Mouse (Mus musculus) midbrain, embryonic 14.5 days (tissue): ENCODE measurements at regions not wholly inside any gene's neighbourhood (a gene's known extent, or its start where the extent isn't known, plus 50 kb on each side); places are given as distances from the start of the nearest gene placed in this dataset.

Source experiments
- ATAC-seq: fragments of 200-750 bp; cut with Nextera tagmentation; 2 replicates; pipeline ENCODE4 v1.8.0; 2017; ENCODE audit warnings: moderate number of reproducible peaks, moderate library complexity; ENCODE audit not compliant: low FRiP score, low TSS enrichment
- DNase-seq: peaks from one replicate; pipeline ENCODE4 v3.0.0-alpha.2; 2015
- H3K27ac ChIP-seq: fragments of 300-500 bp; sonication (generic); replicated peaks from 2 replicates; pipeline ENCODE4 v1.5.1; 2014; ENCODE audit warnings: mild to moderate bottlenecking, low read depth, low read length, moderate library complexity
- H3K27me3 ChIP-seq: fragments of 300-500 bp; sonication (generic); 2 replicates; pipeline ENCODE4 v1.6.1; 2014; ENCODE audit warnings: low read length, control low read depth, mixed read lengths; ENCODE audit not compliant: control insufficient read depth, insufficient read depth
- H3K36me3 ChIP-seq: fragments of 300-500 bp; sonication (generic); 2 replicates; pipeline ENCODE4 v1.6.1; 2014; ENCODE audit warnings: low read length, control low read depth; ENCODE audit not compliant: control insufficient read depth, insufficient read depth
- H3K4me1 ChIP-seq: fragments of 300-500 bp; sonication (generic); 2 replicates; pipeline ENCODE4 v1.6.1; 2014; ENCODE audit warnings: mild to moderate bottlenecking, antibody characterized with exemption, low read length, control low read depth; ENCODE audit not compliant: control insufficient read depth, insufficient read depth
- H3K4me2 ChIP-seq: fragments of 300-500 bp; sonication (generic); 2 replicates; pipeline ENCODE4 v1.6.1; 2014; ENCODE audit warnings: mild to moderate bottlenecking, low read length, moderate library complexity
- H3K4me3 ChIP-seq: fragments of 300-500 bp; sonication (generic); replicated peaks from 2 replicates; pipeline ENCODE4 v1.5.1; 2014; ENCODE audit warnings: low read depth, low read length
- H3K9ac ChIP-seq: fragments of 300-500 bp; sonication (generic); replicated peaks from 2 replicates; pipeline ENCODE4 v1.6.1; 2014; ENCODE audit warnings: mild to moderate bottlenecking, low read length, moderate library complexity
- H3K9me3 ChIP-seq: fragments of 300-500 bp; sonication (generic); 2 replicates; pipeline ENCODE4 v1.6.1; 2016; ENCODE audit warnings: low read length, control low read depth, mixed read lengths; ENCODE audit not compliant: control insufficient read depth
- WGBS: fragments of 180-500 bp; shearing (Covaris S2); extraction: QIAGEN DNeasy Blood & Tissue Kit; methylation state at CpG from one replicate; pipeline ENCODE4 v1.1.7; 2014; 5-methylcytosine and 5-hydroxymethylcytosine counted together

- no peaks in the 10 kb centered on the region for H3K9me3 ChIP-seq
- no peak overlapping the region for H3K4me3 ChIP-seq
- no peak overlapping the region for H3K9ac ChIP-seq
- H3K27ac ChIP-seq = no peak overlapping the region
- 80% methylated on average over 3 of the region's 3 CpGs for WGBS
- no peak for ATAC-seq
- no peak for DNase-seq
- H3K36me3 ChIP-seq = no peaks in the 10 kb centered on the region
- no peaks in the 10 kb centered on the region for H3K4me1 ChIP-seq
- H3K4me2 ChIP-seq = no peak overlapping the region
- H3K27me3 ChIP-seq = no peaks in the 10 kb centered on the region
Observed at GRCm38 (mm10) chr17:73055197-73055596, 52.6 kb upstream of the Lclat1 start.

GRCm38 (mm10) chr17:73055611-73056010 lies 52.2 kb upstream of the Lclat1 start:
- no peak for DNase-seq
- Histone ChIP-seq H3K9ac (no peak overlapping the region), H3K4me1 (no peaks in the 10 kb centered on the region), H3K4me2 (no peak overlapping the region), H3K9me3 (no peaks in the 10 kb centered on the region), H3K4me3 (no peak overlapping the region), H3K27ac (no peak overlapping the region), H3K27me3 (no peaks in the 10 kb centered on the region), H3K36me3 (no peaks in the 10 kb centered on the region)
- no peak for ATAC-seq
- 79% methylated on average over 6 of the region's 6 CpGs for WGBS

- Histone ChIP-seq H3K36me3 (no peaks in the 10 kb centered on the region), H3K9ac (no peak overlapping the region), H3K4me3 (no peak overlapping the region), H3K9me3 (no peaks in the 10 kb centered on the region), H3K27ac (no peak overlapping the region), H3K27me3 (no peaks in the 10 kb centered on the region), H3K4me1 (no peaks in the 10 kb centered on the region), H3K4me2 (no peak overlapping the region)
- 89% methylated on average over 2 of the region's 2 CpGs for WGBS
- ATAC-seq = no peak
- no peak for DNase-seq
Observed at GRCm38 (mm10) chr17:73056616-73057015, 51.2 kb upstream of the Lclat1 start.
